Mouse (Mus musculus): ENCODE measurements around the gene Nup153. TPM values are rescaled to one million over a fixed set of nuclear protein-coding genes. Genes with fewer than 3 reads are reported as not detected.

Gene Nup153
- polyA plus RNA-seq, 1 experiment from 2014 or later, result 48.9 TPM

- CTCF ChIA-PET, result interaction anchor here (2.9 kb wide), 1 partner anchor 29 kb away, joined by 7 read pairs; no protein-coding TSS in a partner anchor
Observed at GRCm38 (mm10) chr13:46753294-46753693, 25.6 kb upstream of the Nup153 start.

DNA sequence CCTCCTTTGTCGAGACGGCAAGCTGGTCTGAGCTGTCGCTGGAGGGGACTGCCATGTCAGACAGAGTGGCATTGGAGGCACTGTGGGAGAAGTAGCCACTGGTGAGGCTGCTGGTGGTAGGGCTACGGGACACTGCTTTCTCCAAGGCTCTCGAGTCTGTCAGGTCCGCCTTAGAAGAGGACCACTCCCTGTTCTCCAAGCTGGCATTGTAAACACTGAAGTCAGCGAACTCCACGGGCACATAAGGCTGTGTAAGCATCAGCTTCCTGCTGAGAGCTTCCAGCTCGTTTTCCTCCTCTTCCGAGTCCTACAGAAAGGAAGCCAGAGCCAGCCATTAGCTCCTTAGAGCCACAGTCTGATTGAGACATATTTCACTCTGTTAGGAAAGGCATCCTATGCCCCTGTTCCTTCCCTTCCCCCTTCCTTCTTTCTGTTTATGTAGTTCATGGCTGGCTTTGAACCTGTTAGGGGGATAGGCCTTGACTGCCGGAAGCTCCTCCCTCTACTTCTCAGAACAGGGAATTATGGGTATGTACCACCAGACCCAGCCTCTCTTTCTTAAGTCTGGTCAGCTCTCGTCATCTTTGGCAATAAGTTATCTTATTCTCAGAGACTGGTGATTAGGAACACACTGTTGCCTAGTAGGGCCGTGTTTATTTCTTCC is 25.0 kb upstream of the Nup153 start:
- in situ Hi-C loops (cut with MboI; ENCODE audit: low pct_unique_long_range_greater_than_20kb), result no loop called here
- no peak for DNase-seq (ENCODE audit: low read depth, low spot score)

More at GRCm38 (mm10) chr13:46753294-46753693, 25.6 kb upstream of the Nup153 start:
- in situ Hi-C loops (cut with MboI; ENCODE audit: low pct_unique_long_range_greater_than_20kb), result no loop called here
- no peak for DNase-seq (ENCODE audit: low read depth, low spot score)
- H3K27me3 ChIP-seq, result no peaks in the 10 kb centered on the region
- POLR2A ChIA-PET, result no interaction called here
- no peak for TF ChIP-seq CTCF (IDR thresholded peaks at IDR 0.05)
- no peak for ATAC-seq

DNA sequence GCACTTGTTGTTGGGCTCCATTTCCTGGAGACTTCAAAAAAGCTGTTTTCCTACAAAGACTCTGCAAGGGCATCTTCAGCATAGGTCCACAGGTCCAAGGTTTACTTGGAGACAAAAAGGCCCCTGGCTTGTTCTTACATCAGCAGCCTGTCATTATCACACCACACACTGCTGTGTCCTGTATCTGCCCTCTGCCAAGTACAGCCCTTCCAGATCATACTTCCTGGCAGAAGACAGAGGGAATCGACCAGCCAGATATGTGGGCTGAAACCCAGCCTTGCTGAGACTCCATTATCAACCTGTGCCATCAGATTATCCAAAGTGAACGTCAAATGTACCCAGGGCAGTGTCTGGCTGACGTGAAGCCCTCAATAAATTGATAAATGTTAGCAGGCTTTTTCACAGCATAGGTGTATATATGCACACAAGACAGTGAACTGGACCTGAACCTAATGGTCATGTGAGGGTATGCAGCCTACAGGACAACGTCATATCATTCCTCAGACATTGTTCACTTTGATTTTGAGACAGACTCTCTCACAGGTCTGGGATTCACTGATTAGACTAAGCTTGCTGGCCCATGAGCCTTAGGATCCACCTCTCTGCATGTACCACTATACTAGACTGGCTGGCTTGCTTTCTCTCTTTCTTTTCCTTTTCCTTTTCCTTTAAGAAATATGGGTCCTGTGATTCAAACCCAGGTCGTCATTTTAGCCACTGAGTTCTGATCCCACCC is 20.6 kb upstream of the Nup153 start:
- DNase-seq (ENCODE audit: low read depth, low spot score), result no peak
- ATAC-seq, result no peak
- H3K27me3 ChIP-seq, result no peaks in the 10 kb centered on the region
- POLR2A ChIA-PET, result no interaction called here
- in situ Hi-C loops (cut with MboI; ENCODE audit: low pct_unique_long_range_greater_than_20kb), result no loop called here
- CTCF ChIA-PET, result no interaction called here
- no peak for TF ChIP-seq CTCF (IDR thresholded peaks at IDR 0.05)

More for the DNA sequence above, 25.0 kb upstream of the Nup153 start:
- no peak for ATAC-seq
- no peaks in the 10 kb centered on the region for H3K27me3 ChIP-seq
- CTCF ChIA-PET, result interaction anchor here (2.9 kb wide), 1 partner anchor 28 kb away, joined by 7 read pairs; no protein-coding TSS in a partner anchor
- POLR2A ChIA-PET, result no interaction called here
- TF ChIP-seq CTCF (IDR thresholded peaks at IDR 0.05), result no peak

- ATAC-seq (no peak), DNase-seq (ENCODE audit: low read depth, low spot score) (no peak)
- H3K27me3 ChIP-seq, result no peaks in the 10 kb centered on the region
- CTCF ChIA-PET, result interaction anchor here (1.1 to 1.5 kb wide), 2 partner anchors 9 to 13 kb away, joined by 3 read pairs; no protein-coding TSS in a partner anchor
- POLR2A ChIA-PET, result no interaction called here
- TF ChIP-seq CTCF (IDR thresholded peaks at IDR 0.05), result no peak
- in situ Hi-C loops (cut with MboI; ENCODE audit: low pct_unique_long_range_greater_than_20kb), result no loop called here
Observed at GRCm38 (mm10) chr13:46743821-46744220, 16.1 kb upstream of the Nup153 start.

GRCm38 (mm10) chr13:46742367-46742766 is 14.6 kb upstream of the Nup153 start:
- no peak for ATAC-seq
- POLR2A ChIA-PET, result interaction anchor here (0.6 kb wide), 1 partner anchor 1850 kb away, joined by 3 read pairs; no protein-coding TSS in a partner anchor
- H3K27me3 ChIP-seq, result no peaks in the 10 kb centered on the region
- TF ChIP-seq CTCF (IDR thresholded peaks at IDR 0.05), result no peak
- no peak for DNase-seq (ENCODE audit: low read depth, low spot score)
- CTCF ChIA-PET, result interaction anchor here (0.7 to 1.5 kb wide), 2 partner anchors 11 to 14 kb away, joined by 3 read pairs; no protein-coding TSS in a partner anchor
- in situ Hi-C loops (cut with MboI; ENCODE audit: low pct_unique_long_range_greater_than_20kb), result no loop called here

- no peak for TF ChIP-seq CTCF (IDR thresholded peaks at IDR 0.05)
Observed at GRCm38 (mm10) chr13:46739426-46739825, 11.7 kb upstream of the Nup153 start.

DNA sequence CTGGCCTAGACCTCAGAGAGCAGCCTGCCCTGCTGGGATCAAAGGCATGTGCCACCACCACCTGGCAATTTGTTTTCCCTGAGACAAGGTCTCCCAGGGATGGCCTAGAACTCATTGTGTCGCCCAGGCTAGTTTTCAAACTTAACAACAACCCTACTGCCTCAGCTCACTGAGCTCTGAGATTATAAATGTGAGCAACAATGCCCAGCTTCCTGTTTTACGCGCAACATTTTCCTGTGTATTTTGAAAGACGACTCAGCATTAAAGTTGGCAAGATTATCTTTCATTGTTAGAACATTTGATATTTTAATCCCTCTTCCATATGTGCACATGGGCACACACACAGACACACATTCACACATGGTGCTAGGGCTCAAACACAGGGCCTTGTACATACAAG is 9.7 kb upstream of the Nup153 start:
- ChIA-PET CTCF (interaction anchor here (1.0 kb wide), 1 partner anchor 13 kb away, joined by 3 read pairs; no protein-coding TSS in a partner anchor), POLR2A (interaction anchor here (0.6 to 1.3 kb wide), 2 partner anchors 15 to 22 kb away, joined by 3 to 6 read pairs; no protein-coding TSS in a partner anchor)
- no peak for TF ChIP-seq CTCF (IDR thresholded peaks at IDR 0.05)
- in situ Hi-C loops (cut with MboI; ENCODE audit: low pct_unique_long_range_greater_than_20kb), result no loop called here
- no peak for DNase-seq (ENCODE audit: low read depth, low spot score)
- no peaks in the 10 kb centered on the region for H3K27me3 ChIP-seq
- ATAC-seq, result no peak

More at GRCm38 (mm10) chr13:46739426-46739825, 11.7 kb upstream of the Nup153 start:
- in situ Hi-C loops (cut with MboI; ENCODE audit: low pct_unique_long_range_greater_than_20kb), result no loop called here
- no peak for ATAC-seq
- no peak for DNase-seq (ENCODE audit: low read depth, low spot score)
- ChIA-PET POLR2A (no interaction called here), CTCF (interaction anchor here (0.6 kb wide), 1 partner anchor 15 kb away, joined by 3 read pairs; no protein-coding TSS in a partner anchor)
- H3K27me3 ChIP-seq, result no peaks in the 10 kb centered on the region

DNA sequence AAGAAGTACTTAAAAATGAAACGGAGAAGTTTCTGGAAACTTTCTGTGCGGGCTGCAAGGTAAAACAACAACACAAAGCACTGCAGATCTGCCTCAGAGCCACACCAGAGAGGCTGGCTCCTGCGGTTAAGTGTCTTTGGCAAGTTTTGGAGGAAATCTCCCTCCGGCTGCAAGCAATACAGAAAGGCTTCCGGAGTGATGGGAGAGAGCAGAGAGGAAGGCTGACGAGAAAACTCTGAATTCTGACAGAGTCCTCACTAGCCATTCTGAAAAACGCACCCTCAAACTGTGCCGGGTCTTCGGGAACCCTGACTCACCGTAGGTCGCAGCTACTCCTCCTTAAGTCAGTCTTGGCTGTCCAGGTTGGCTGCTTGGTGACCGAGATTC is 8.7 kb upstream of the Nup153 start:
- ChIA-PET POLR2A (interaction anchor here (0.8 to 1.3 kb wide), 4 partner anchors 9 to 14 kb away, joined by 3 to 6 read pairs (median 4); partner anchors contain the start of gene Nup153), CTCF (interaction anchor here (1.0 kb wide), 1 partner anchor 12 kb away, joined by 3 read pairs; no protein-coding TSS in a partner anchor)
- no peaks in the 10 kb centered on the region for H3K27me3 ChIP-seq
- ATAC-seq (peak; percentile 12), DNase-seq (ENCODE audit: low read depth, low spot score) (no peak)
- TF ChIP-seq CTCF (IDR thresholded peaks at IDR 0.05), result no peak
- in situ Hi-C loops (cut with MboI; ENCODE audit: low pct_unique_long_range_greater_than_20kb), result no loop called here

DNA sequence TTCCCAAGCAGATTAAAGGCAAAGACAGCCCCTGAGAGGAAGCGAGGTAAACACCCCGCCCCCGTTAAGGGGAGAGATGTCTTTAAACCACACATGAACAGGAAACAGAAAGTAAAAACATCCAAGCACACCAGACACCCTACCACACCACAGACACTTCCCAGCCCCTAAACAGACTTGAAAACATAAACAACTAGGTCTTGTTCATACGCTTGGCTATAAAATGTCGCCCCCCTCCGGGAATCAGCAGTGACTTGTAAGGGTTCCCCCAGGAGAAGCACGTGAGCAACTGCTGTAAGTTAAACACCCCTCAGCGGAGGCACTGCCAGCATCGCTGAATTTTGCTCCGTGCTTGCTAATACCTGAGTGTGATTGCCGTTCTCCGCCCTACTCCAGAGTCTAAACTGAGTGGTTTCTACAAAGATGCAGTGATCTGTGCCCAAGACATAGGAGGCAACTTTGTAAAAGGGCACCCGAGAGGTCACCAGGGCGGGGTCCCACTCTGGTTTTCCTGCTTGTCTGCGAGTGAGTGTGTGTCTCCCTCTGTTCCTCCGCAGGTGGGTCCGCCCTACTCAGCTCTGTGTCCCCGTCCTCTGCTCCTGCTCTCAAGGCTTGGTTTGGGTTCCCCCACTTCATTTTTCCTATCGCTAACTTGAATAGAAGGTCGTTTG is 8.2 kb upstream of the Nup153 start:
- ATAC-seq (peak; percentile 21), DNase-seq (ENCODE audit: low read depth, low spot score) (no peak)
- no peak for TF ChIP-seq CTCF (IDR thresholded peaks at IDR 0.05)
- ChIA-PET POLR2A (interaction anchor here (0.8 to 1.2 kb wide), 3 partner anchors 8 to 15 kb away, joined by 3 to 4 read pairs (median 4); partner anchors contain the start of gene Nup153), CTCF (no interaction called here)
- H3K27me3 ChIP-seq, result no peaks in the 10 kb centered on the region
- in situ Hi-C loops (cut with MboI; ENCODE audit: low pct_unique_long_range_greater_than_20kb), result no loop called here

GRCm38 (mm10) chr13:46735219-46735807 is 7.6 kb upstream of the Nup153 start:
- DNase-seq (ENCODE audit: low read depth, low spot score) (no peak), ATAC-seq (no peak)
- H3K27me3 ChIP-seq, result no peaks in the 10 kb centered on the region
- in situ Hi-C loops (cut with MboI; ENCODE audit: low pct_unique_long_range_greater_than_20kb), result no loop called here
- POLR2A ChIA-PET, result no interaction called here
- TF ChIP-seq CTCF (IDR thresholded peaks at IDR 0.05), result no peak
- CTCF ChIA-PET, result interaction anchor here (1.3 kb wide), 1 partner anchor 8 kb away, joined by 3 read pairs; no protein-coding TSS in a partner anchor

All from Patski (cell line).